Mouse (Mus musculus): ENCODE data around the gene Lpcat2. TPM values are rescaled to one million over a fixed set of nuclear protein-coding genes. Genes with fewer than 3 reads are reported as not detected.

Gene Lpcat2
- total and polyA plus RNA-seq, 3 experiments, result 5.2 to 7.5 TPM; not detected in 1

DNA sequence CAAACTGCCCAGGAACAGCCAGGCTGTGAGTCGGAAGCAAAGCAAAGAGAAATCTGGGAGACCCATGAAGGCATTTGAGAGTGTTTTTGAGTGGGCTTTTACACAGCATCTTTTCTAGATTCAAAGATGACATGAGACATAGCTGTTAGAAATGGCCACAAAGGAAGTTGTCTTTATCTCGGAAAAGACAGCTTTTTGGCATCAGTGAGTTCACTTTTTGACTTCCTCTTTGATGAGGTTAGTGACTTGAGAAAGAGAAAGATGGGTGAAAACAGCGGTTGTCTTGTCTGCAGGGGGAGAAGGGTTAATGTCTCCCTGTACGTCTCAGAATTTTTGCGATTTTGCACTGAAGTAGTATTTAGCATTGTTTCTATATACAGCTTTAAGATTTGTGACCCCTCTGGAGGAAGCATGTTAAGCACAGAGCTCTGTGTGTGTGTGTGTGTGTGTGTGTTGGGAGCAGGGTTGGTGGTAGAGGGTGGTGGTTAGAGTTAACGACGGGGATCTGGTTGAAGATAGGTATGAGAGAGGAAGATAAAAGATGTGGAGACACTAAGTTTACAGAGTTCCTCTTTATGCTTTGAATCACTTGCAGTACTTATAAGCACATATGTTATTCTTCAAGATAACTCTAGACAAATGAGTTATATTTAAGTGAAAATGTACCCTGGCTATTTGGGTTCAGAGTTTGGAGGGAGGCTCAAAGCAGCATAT is 1.3 kb downstream of the Lpcat2 start (continued):
- TF ChIP-seq GABPA (IDR thresholded peaks at IDR 0.05; ENCODE audit: low read depth, low read length), result no peak
- TF ChIP-seq BHLHE40 (IDR thresholded peaks at IDR 0.05; ENCODE audit: borderline replicate concordance, low read depth, low read length), result peak; percentile 32; the same call in 1 of the 2 replicates
- no peak for TF ChIP-seq E2F4 (IDR thresholded peaks at IDR 0.05; ENCODE audit: borderline replicate concordance, low read depth, low read length)
- TF ChIP-seq POLR2A (IDR thresholded peaks at IDR 0.05; ENCODE audit: control insufficient read depth in 1 of 2, insufficient read depth in 1 of 2, low read depth in 1 of 2, low read length in 2 of 2, poor library complexity in 1 of 2), result no peak
- no peak; the same call in none of the 2 replicates for TF ChIP-seq MXI1 (IDR thresholded peaks at IDR 0.05; ENCODE audit: low read depth, low read length)
- peak; percentile 42; the same call in 1 of the 2 replicates for TF ChIP-seq HCFC1 (IDR thresholded peaks at IDR 0.05; ENCODE audit: low read depth, low read length)
- no peak for TF ChIP-seq USF1 (IDR thresholded peaks at IDR 0.05; ENCODE audit: low read depth, low read length)
- 0 out of 2 replicates have a peak, but pooled peaks have one; percentile 6 for TF ChIP-seq MAX (IDR thresholded peaks at IDR 0.05; ENCODE audit: low read length)

DNA sequence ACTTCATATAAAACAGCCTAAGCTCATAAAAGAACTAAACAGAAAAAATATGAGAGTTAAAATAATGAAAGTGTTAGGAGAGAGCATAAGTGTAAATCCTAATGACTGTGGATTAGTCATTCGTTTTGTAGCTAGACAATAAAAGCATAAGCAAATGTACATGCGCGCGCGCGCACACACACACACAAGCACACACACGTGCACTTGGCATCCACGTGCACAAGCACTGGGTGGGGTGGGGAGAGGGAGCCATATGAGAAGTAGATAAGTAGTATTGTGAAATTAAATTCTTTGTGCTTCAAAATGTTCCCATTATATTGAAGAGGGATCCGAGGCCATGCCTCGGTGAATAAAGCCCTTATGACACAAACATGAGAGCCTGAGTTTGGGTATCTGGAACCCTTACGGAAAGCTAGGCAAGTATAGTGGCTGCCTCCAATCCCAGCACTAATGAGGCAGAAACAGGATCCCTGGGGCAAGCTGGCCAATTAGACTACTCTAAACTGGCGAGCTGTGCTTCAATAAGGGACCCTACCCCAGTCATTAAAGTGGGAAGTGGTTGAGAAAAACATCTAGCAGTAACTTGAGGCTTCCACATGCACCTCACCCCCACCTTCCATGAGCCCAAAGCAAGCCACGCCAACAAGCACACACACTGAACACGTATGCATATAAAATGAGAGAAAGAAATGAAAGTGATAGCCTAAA is 3.5 kb downstream of the Lpcat2 start:
- TF ChIP-seq ETS1 (IDR thresholded peaks at IDR 0.05; ENCODE audit: low read depth, low read length), result peak; percentile 50
- no peak for TF ChIP-seq POLR2A (IDR thresholded peaks at IDR 0.05; ENCODE audit: control insufficient read depth in 1 of 2, insufficient read depth in 1 of 2, low read depth in 1 of 2, low read length in 2 of 2, poor library complexity in 1 of 2)
- no peak for TF ChIP-seq NRF1 (IDR thresholded peaks at IDR 0.05; ENCODE audit: insufficient read depth, low read depth, low read length, poor library complexity, severe bottlenecking)
- TF ChIP-seq BHLHE40 (IDR thresholded peaks at IDR 0.05; ENCODE audit: borderline replicate concordance, low read depth, low read length), result peak; percentile 92
- peak; percentile 24 to 35; a peak in 2 of 4 replicates for TF ChIP-seq EP300 (IDR thresholded peaks at IDR 0.05; ENCODE audit: low read depth in 1 of 2, low read length in 2 of 2)
- 0 out of 2 replicates have a peak, but pooled peaks have one; percentile 53 for TF ChIP-seq MYC (IDR thresholded peaks at IDR 0.05; ENCODE audit: low read depth, low read length)
- peak; percentile 40 for TF ChIP-seq GATA1 (IDR thresholded peaks at IDR 0.05; ENCODE audit: low read depth, low read length)
- TF ChIP-seq MXI1 (IDR thresholded peaks at IDR 0.05; ENCODE audit: low read depth, low read length), result peak; percentile 47; the same call in 1 of the 2 replicates
- TF ChIP-seq SIN3A (IDR thresholded peaks at IDR 0.05; ENCODE audit: low read length), result 0 out of 2 replicates have a peak, but pooled peaks have one; percentile 23
- Histone ChIP-seq H3K36me3 (ENCODE audit: control insufficient read depth in 1 of 2, insufficient read depth in 2 of 2, low read length in 2 of 2) (peaks cover 0 to 17% of the 10 kb centered on the region in 2 experiments; a peak in 2 of 4 replicates), H3K79me2 (ENCODE audit: control insufficient read depth, insufficient read depth, low read length, poor library complexity) (peaks cover 22% of the 10 kb centered on the region), H3K4me1 (ENCODE audit: control insufficient read depth in 1 of 2, insufficient read depth in 2 of 2, low read length in 2 of 2) (peaks cover 13 to 14% of the 10 kb centered on the region in 2 experiments), H3K27me3 (ENCODE audit: control insufficient read depth in 1 of 2, insufficient read depth in 2 of 2, low read length in 2 of 2) (no peaks in the 10 kb centered on the region), H3K9me3 (replicated peaks; ENCODE audit: insufficient read depth, low read length) (no peaks in the 10 kb centered on the region), H3K4me3 (ENCODE audit: control insufficient read depth in 1 of 2, insufficient read depth in 1 of 2, low read depth in 2 of 2, low read length in 2 of 2) (no peak overlapping the region), H3K9ac (ENCODE audit: control insufficient read depth, low read depth, low read length, poor library complexity, severe bottlenecking) (no peak overlapping the region), H3K27ac (ENCODE audit: control insufficient read depth, low read depth, low read length) (peak overlapping the region; percentile 25; the same call in 1 of the 2 replicates)
- peak; percentile 31 for DNase-seq (ENCODE audit: low read depth, low spot score)

All from MEL (cell line).